Mouse (Mus musculus): ENCODE data around the gene Il10rb.

Gene Il10rb

GRCm38 (mm10) chr16:91405640-91406584 lies at the start of gene Il10rb:
Gene Il10rb (plus strand): TSS chr16:91406164.
- DNase-seq (ENCODE audit: low spot score) = peak; percentile 77

DNA sequence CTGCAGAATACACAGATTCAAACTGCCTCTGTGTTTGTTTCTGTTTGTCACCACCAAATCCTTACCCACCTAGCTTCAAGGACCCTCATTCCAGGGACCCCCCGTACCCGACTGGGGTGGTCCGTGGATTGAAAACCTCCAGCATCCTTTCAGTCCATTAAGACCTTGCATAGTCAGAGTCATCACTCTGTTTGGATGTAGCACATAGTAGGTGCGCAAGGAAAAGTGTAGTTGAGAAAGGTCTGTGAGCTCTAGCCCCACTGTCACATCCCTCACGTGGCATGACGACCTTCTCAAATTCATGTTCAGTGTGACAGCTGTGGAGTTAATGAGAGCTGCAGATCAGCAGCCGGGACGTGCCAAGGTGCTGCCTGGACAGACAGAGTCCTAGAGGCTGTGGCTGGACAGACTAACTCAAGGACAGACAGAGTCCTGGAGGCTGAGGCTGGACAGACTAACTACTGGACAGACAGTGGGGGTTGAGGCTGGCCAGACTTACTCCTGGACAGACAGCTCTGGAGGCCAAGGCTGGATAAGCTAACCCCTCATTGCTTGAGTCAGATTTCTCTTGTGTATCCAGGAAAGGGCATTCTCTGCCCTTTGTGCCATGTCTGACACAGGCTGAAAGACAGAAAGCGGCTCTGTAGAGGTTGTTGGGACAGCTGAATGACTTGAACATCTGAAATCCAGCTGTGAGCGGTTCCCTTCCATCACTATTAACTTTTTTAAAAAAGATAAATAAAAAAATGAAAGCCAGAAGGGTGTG lies 49.0 kb upstream of the Il10rb start:
- DNase-seq (ENCODE audit: low spot score) = no peak

- no peak for DNase-seq (ENCODE audit: low spot score)
Observed at GRCm38 (mm10) chr16:91357526-91357900, 48.5 kb upstream of the Il10rb start.

DNA sequence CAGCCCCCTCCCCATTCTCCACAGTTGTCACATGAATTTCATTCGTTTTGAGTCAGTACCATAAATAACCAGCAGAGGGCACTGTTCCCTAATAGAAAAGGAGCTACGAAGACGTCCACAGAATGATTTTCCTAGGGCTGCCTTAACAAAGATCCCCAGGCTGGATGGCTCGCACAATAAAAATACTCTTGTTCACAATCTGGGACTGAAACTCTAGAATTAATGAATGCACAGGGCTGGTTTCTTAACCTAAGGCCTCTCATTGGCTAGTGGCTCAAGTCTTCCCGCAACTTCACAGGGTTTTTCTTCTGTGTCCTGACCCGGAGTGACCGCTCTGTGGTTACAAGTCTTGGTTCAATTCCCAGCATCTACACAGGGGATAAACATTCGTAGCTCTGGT lies 47.4 kb upstream of the Il10rb start:
- peak; percentile 67 for DNase-seq (ENCODE audit: low spot score)

- DNase-seq (ENCODE audit: low spot score) = no peak
Observed at GRCm38 (mm10) chr16:91359531-91359930, 46.4 kb upstream of the Il10rb start.

DNA sequence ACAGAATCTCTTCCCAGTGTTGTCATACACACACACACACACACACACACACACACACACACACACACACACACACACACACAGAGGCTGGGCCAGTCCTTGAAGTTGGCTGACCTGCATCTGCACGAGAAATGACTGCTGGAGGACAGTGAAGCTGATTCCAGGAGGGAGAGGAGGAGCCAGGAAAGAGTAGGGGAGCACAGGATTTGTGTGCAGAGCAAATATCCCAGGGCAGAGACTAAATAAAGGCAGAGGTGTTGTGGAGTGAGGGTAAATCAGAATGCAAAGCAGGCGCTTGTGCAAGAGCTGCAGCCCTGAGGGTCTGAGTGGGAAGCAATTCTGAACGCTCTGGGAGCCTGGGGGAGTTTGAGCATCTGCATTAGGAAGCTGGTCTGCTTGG lies 45.8 kb upstream of the Il10rb start:
- no peak for DNase-seq (ENCODE audit: low spot score)

DNA sequence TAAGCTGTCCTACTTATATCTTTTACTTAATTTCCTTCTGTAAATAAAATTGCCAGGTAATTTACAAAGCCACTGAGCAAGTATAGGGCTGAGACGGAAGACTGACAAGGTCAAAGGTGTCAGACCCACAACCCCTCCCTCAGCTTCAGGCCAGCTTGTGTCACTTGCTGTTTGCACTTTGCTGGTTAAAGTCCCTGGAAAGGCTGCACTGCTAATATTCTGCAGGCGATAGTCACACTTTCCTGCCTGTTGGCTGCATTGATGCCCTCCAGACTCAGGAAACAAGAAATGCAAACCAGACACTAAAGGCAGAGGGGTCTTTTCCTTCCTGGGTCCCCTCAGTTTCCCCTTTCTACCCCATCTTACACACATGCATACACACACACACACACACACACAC lies 44.0 kb upstream of the Il10rb start:
- DNase-seq (ENCODE audit: low spot score) = no peak

DNA sequence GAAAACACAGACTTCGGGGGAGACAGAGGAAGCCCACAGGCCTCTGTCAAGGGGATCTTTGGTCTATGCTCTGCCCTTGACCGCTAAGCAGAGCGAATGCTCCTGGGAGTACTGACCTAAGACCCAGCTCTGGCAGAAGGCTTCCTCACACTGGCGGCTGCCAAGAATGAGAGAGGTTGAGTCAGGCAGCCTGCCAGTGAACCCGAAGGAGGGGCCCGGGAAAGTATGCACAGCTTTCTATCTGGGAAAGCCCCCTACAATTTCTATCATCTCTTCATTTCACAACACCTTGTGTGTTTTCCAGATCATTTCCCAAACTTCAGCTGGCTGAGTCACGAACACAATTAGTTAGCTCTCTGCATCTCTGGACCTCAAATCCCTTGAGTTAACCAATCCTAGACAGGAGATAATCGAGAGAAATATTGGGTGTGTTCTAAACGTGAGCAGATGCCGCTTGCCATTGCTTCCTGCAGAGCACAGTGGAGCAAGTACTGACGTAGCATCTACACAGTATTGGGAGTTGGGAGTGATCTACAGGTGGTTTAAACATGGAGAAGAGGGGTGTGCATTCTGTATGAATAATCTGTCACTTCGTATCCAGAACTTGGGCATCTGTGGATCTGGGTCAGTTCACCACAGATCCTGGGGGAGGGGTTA lies 43.2 kb upstream of the Il10rb start:
- no peak for DNase-seq (ENCODE audit: low spot score)

- no peak for DNase-seq (ENCODE audit: low spot score)
Observed at GRCm38 (mm10) chr16:91363483-91363882, 42.5 kb upstream of the Il10rb start.

DNA sequence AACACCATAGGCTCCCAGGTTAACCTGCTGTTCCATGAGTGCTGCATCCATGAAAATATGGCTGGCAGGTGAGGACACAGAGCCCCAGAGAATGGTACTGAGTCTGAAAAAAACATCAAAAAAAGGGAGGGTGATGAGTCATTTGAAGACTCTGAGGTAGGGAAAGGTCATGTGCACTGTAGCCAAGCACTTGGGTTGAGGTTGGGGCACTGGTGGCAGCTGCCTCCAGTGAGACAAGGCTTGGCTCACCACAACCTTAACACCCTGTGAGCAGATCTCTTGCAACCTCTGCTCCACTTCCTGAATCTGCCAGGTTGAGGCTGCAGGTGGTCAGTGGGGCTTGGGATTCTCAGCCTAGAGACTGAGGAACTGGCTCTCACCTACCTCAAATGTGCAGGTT lies 39.4 kb upstream of the Il10rb start:
- peak; percentile 75 for DNase-seq (ENCODE audit: low spot score)

GRCm38 (mm10) chr16:91367066-91367465 lies 38.9 kb upstream of the Il10rb start:
- no peak for DNase-seq (ENCODE audit: low spot score)

DNA sequence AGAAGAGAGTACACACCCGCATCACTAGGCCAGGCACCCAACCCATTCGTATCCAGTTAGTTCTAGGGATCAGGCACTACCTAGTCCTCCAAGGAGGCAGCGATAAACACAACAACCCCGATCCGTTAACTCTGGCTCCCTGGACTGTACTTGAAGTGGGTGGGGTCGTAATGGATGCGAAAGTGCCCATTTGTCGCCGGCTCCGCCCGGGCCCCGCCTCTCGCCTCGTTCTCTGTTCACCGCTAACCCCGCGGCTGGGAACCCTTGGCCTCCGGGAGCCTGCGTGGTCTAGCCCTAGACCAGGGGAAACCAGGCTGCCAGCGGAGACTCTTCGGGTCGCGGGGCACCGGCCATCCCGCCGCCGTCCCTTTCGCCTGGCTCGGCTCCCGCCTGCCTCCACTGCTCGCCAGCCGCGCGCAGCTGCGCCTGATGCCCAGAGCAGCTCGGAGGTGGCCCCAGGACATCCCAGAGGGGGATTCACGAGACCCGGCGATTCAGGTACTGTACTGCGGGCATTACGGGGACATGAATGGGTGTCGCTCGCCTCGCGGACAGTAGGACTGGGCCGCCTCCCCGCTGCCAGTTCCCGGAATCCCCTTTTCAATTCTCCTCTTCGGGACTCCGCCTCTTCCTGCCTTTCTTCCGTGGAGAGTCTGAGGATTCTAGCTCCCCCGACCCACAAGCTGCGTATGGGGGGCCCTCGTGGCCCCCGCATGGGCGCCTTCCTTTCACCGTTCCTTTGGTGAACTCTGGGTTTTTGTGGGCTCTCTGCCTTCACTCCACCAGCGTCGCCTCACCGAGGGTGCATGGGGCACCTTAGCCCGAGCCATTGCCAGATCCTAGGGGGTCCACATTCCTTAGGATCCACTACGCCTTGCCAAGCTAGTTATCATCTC lies 33.1 kb upstream of the Il10rb start, which contains the start of gene Ifnar2:
Gene Ifnar2 (plus strand): TSS at position 207 of the 896 bp plus-strand sequence.
- DNase-seq (ENCODE audit: low spot score) = peak; percentile 68

GRCm38 (mm10) chr16:91373473-91374252 lies 32.3 kb upstream of the Il10rb start:
- peak; percentile 28 for DNase-seq (ENCODE audit: low spot score)

GRCm38 (mm10) chr16:91374253-91374634 lies 31.7 kb upstream of the Il10rb start:
- no peak for DNase-seq (ENCODE audit: low spot score)

GRCm38 (mm10) chr16:91376701-91377100 lies 29.3 kb upstream of the Il10rb start:
- DNase-seq (ENCODE audit: low spot score) = no peak

DNA sequence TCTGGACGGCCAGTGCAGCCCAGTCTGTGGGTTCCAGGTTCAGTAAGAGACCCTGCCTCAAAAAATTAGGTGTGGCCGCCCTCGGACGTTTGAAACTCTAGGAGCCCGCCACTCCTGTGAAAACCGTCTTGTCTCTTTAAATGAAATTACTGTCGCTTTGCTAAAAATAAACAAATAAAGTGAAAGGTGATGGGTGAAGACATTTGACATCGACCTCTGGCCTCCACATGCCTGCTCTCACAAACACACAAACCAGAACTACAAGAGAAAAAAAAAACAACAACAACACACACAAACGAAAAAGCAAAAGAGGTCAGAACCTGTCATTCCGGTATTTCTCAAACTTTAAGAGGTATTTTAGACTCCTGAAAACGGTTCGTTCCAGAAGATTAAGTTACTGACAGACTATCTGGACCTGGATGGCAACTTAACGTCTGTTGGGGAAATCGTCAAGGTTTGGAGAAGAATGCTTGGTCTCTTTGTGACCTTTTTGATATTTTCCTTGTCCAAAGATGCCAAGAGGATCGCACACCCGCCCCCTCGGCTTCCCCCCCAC lies 27.5 kb upstream of the Il10rb start:
- DNase-seq (ENCODE audit: low spot score) = no peak

GRCm38 (mm10) chr16:91378991-91379390 lies 27.0 kb upstream of the Il10rb start:
- DNase-seq (ENCODE audit: low spot score) = no peak

GRCm38 (mm10) chr16:91379412-91379811 lies 26.6 kb upstream of the Il10rb start:
- DNase-seq (ENCODE audit: low spot score) = no peak

- no peak for DNase-seq (ENCODE audit: low spot score)
Observed at GRCm38 (mm10) chr16:91380151-91380550, 25.8 kb upstream of the Il10rb start.

- no peak for DNase-seq (ENCODE audit: low spot score)
Observed at GRCm38 (mm10) chr16:91381606-91382005, 24.4 kb upstream of the Il10rb start.
